Mouse (Mus musculus) 3T3-L1 (cell line): ENCODE results near the gene Krtap4-1.

Experiments used
- DNase-seq: peaks from one replicate; pipeline ENCODE4 v3.0.0-alpha.2; 2015; ENCODE audit warnings: low read depth, low spot score

The Krtap4-1 gene

DNA sequence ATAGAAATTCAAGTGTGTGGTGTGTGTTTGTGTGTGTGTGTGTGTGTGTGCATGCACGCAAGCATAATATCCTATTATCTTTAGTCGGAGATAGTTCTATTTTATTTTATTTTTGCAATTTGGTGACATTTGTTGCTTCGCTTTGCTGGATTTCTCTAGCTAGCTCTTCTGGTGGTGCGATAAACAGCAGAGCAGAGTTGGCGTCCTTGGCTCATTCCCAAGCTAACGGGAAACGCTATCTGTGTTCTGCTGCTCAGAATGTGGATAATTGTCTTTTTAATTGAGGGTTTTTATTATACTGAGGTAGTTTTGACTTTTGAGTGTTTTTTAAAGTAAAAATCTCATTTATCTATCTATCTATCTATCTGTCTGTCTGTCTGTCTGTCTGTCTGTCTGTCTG, 42.9 kb downstream of the Krtap4-1 start:
- no peak for DNase-seq

GRCm38 (mm10) chr11:99583245-99583704, 44.8 kb downstream of the Krtap4-1 start, which contains the start of gene Krtap1-4:
TSS of gene Krtap1-4 (minus strand) at chr11:99583654.
- DNase-seq: no peak

DNA sequence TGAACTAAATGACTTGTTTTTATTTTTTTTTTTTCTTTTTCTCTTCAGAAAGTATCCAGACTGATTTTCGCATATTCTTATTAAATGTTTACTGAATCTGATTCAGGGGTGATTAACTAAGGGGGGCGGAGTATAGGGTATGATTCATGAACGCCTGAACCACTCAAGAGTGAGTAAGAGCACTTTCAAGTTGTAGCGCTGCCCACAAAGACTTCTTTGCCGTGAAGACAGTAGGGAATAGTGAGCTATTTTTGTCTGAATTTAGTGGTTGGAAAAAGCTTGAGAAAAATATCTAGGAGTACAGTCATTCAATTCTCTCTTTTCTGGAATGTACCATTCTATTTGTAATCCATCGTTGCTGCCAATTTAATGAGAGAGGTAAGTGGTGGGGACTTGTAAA, 46.5 kb downstream of the Krtap4-1 start:
- DNase-seq: peak; percentile 91

DNA sequence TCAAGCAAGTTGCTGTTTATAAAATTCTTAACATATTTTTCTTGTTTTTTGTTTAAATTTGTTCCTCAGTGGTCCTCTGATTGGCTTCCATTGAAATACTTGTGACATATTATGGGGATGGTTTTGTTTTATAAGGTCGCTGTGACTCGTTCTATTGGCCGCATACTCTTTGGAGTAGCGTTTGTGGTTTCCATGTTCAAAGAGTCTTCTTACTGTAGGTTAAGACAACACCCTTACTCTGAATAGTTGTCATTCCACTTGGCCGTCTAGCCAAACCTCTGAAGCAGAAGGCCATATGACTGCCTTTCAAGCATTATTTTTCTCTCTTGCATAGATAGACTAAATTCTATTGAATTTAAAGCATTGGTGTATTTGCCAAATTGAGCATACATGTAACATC, 47.0 kb downstream of the Krtap4-1 start:
- peak; percentile 71 for DNase-seq

DNA sequence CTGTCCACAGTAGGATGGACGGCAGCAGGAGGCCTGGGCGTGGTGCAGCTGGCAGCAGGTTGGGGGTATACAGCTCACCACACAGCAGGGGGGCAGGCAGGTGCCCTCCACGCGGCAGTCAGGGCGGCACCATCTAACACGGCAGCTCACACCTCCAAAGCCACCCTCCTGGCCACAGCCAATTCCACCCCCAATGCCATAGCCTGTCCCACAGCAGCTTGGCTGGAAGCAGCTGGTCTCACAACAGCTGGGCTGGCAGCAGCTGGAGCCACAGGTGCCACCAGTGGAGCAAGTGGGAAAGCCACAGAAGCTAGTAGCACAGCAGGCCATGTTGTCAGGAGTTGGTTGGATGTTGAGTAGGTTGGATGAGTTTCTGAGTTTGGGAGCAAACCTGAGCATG, 47.4 kb downstream of the Krtap4-1 start, which contains the start of gene Krtap1-5:
Krtap1-5 (minus strand) TSS at position 381 of the 400 bp plus-strand sequence.
- no peak for DNase-seq
